Mouse (Mus musculus): Measurements from ENCODE around the gene Gm6096. TPM values are rescaled to one million over a fixed set of nuclear protein-coding genes. Genes with fewer than 3 reads are reported as not detected.

The Gm6096 gene
- polyA plus RNA-seq, 1 experiment, result not detected

DNA sequence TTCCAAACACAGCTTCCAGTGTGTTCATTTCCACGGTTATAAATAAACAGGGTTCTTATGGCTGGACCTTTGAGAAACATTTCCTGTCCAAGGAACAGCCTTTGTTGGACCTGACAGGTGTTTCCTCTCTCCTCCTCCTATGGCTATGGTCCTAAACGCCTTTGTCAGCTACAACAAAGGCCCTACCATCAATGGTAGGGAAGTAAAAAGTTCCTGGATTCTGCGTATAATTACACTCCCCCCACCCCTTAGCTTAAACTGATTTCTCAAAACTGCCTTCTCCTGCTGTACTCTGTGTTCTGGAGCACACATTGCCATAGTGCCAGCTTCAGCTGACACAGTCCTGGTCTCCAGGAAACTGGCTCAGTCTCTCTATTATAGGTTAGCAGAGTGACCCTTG lies 4.3 kb downstream of the Gm6096 start:
- no peaks in the 10 kb centered on the region for H3K27me3 ChIP-seq (ENCODE audit: control insufficient read depth, insufficient read depth, low read length)
- H3K27ac ChIP-seq (ENCODE audit: insufficient read depth, low read length), result no peak overlapping the region
- DNase-seq (ENCODE audit: low read depth in 1 of 2, low spot score in 2 of 2), result no peak
- TF ChIP-seq CTCF (IDR thresholded peaks at IDR 0.05; ENCODE audit: extremely low read depth, insufficient read depth, insufficient read length, insufficient replicate concordance) (no peak), POLR2A (IDR thresholded peaks at IDR 0.05; ENCODE audit: low read depth, low read length) (no peak)
- no peak overlapping the region for H3K4me3 ChIP-seq (ENCODE audit: extremely low read depth, insufficient read depth, insufficient read length)
- 35% methylated on average over 3 of the region's 3 CpGs for WGBS
- no peaks in the 10 kb centered on the region for H3K4me1 ChIP-seq (ENCODE audit: control insufficient read depth, insufficient read depth, insufficient read length)
- H3K36me3 ChIP-seq (ENCODE audit: control insufficient read depth, insufficient read depth, low read length), result peaks cover 26% of the 10 kb centered on the region

DNA sequence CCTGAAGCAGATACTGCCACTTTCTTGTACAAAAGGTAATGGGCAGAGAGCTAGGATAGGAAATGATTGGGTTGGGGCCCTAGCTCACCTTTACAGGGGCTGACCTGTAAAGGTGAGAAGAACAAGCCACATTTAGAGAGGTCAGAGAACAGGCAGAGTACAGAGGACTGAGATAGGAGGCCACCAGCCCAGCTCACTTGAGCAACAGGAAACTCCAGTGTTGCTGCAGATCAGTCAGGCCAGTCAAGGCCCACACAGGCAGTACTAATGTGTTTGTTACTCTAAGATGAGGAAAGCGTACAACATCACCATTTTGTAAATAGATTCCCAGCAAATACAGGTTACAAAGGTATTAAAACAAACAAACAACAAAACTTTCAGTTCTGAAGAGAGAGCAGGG lies 5.1 kb downstream of the Gm6096 start:
- H3K4me3 ChIP-seq (ENCODE audit: extremely low read depth, insufficient read depth, insufficient read length), result no peak overlapping the region
- DNase-seq (ENCODE audit: low read depth in 1 of 2, low spot score in 2 of 2), result no peak
- 90% methylated on average over 1 of the region's 1 CpGs for WGBS
- H3K36me3 ChIP-seq (ENCODE audit: control insufficient read depth, insufficient read depth, low read length), result peaks cover 26% of the 10 kb centered on the region
- H3K4me1 ChIP-seq (ENCODE audit: control insufficient read depth, insufficient read depth, insufficient read length), result no peaks in the 10 kb centered on the region
- H3K27me3 ChIP-seq (ENCODE audit: control insufficient read depth, insufficient read depth, low read length), result no peaks in the 10 kb centered on the region
- no peak overlapping the region for H3K27ac ChIP-seq (ENCODE audit: insufficient read depth, low read length)
- TF ChIP-seq CTCF (IDR thresholded peaks at IDR 0.05; ENCODE audit: extremely low read depth, insufficient read depth, insufficient read length, insufficient replicate concordance), result no peak
- TF ChIP-seq POLR2A (IDR thresholded peaks at IDR 0.05; ENCODE audit: low read depth, low read length), result no peak

DNA sequence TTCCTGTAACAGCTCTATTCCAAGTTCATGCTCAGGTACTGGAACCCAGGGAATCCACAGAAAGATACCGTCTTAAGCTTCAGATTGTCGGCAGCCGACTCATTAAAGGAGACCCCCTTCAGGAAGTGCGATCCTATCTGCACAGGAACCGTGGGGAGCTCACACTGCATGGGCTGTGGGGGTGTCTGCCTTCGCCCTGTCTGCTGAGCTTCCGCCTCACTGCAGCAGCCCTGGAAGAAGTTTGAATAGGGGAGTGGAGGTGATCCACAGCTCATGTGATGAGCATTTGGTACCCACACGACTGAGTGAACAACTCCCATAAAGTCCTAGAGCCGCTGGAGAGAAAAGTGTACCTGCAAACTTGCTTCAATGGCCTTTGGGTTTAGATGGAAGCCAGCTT lies 6.4 kb downstream of the Gm6096 start:
- WGBS, result 92% methylated on average over 9 of the region's 9 CpGs
- Histone ChIP-seq H3K4me3 (ENCODE audit: extremely low read depth, insufficient read depth, insufficient read length) (no peak overlapping the region), H3K36me3 (ENCODE audit: control insufficient read depth, insufficient read depth, low read length) (peaks cover 27% of the 10 kb centered on the region), H3K4me1 (ENCODE audit: control insufficient read depth, insufficient read depth, insufficient read length) (no peaks in the 10 kb centered on the region), H3K27ac (ENCODE audit: insufficient read depth, low read length) (no peak overlapping the region), H3K27me3 (ENCODE audit: control insufficient read depth, insufficient read depth, low read length) (no peaks in the 10 kb centered on the region)
- no peak for DNase-seq (ENCODE audit: low read depth in 1 of 2, low spot score in 2 of 2)
- TF ChIP-seq CTCF (IDR thresholded peaks at IDR 0.05; ENCODE audit: extremely low read depth, insufficient read depth, insufficient read length, insufficient replicate concordance), result no peak
- TF ChIP-seq POLR2A (IDR thresholded peaks at IDR 0.05; ENCODE audit: low read depth, low read length), result no peak

DNA sequence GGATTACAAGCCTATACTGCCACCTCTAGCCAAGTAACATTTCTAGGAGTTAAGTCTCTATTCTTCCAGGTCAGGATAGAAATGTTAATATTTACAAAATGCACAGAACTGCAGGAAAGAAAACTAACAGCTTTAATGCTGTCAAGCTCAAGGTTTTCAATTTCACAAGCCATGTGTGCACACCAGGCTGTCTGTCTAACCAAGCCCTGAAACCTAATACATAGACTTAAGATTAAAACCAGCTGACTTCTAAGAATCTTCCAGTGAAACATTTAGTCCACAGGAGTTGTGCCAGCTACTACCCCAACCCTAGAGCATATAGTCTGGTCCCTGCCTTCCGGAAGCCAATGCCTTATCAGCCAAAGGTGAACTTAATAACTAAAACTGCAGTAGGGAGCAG lies 7.6 kb downstream of the Gm6096 start:
- H3K27me3 ChIP-seq (ENCODE audit: control insufficient read depth, insufficient read depth, low read length), result no peaks in the 10 kb centered on the region
- TF ChIP-seq CTCF (IDR thresholded peaks at IDR 0.05; ENCODE audit: extremely low read depth, insufficient read depth, insufficient read length, insufficient replicate concordance) (no peak), POLR2A (IDR thresholded peaks at IDR 0.05; ENCODE audit: low read depth, low read length) (no peak)
- no peak for DNase-seq (ENCODE audit: low read depth in 1 of 2, low spot score in 2 of 2)
- peaks cover 30% of the 10 kb centered on the region for H3K36me3 ChIP-seq (ENCODE audit: control insufficient read depth, insufficient read depth, low read length)
- H3K27ac ChIP-seq (ENCODE audit: insufficient read depth, low read length), result no peak overlapping the region
- 98% methylated on average over 1 of the region's 1 CpGs for WGBS
- no peak overlapping the region for H3K4me3 ChIP-seq (ENCODE audit: extremely low read depth, insufficient read depth, insufficient read length)
- H3K4me1 ChIP-seq (ENCODE audit: control insufficient read depth, insufficient read depth, insufficient read length), result no peaks in the 10 kb centered on the region

DNA sequence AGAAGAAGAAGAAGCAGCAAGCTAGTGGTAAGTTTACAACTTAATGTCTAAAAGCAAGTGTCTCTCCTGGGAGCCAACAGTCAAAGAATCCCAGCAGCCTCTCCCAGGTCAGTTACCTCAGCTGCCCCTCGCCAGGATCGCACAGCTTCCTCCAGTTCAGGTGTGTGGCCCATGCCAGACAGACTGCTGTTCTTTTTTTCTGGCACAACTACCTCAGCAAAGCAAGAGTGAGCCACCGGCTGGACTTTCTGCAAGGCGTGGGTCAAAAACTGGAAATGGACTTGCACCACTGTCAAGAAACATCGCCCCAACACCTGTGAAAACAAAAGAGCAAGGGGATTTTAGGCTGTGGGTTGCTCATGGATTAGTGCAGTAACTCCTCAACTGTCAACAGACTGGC lies 12.6 kb downstream of the Gm6096 start:
- Histone ChIP-seq H3K27me3 (ENCODE audit: control insufficient read depth, insufficient read depth, low read length) (no peaks in the 10 kb centered on the region), H3K27ac (ENCODE audit: insufficient read depth, low read length) (no peak overlapping the region), H3K4me1 (ENCODE audit: control insufficient read depth, insufficient read depth, insufficient read length) (0 out of 2 replicates have a peak, but pooled peaks cover 2% of the 10 kb centered on the region), H3K36me3 (ENCODE audit: control insufficient read depth, insufficient read depth, low read length) (peaks cover 11% of the 10 kb centered on the region), H3K4me3 (ENCODE audit: extremely low read depth, insufficient read depth, insufficient read length) (no peak overlapping the region)
- no peak for DNase-seq (ENCODE audit: low read depth in 1 of 2, low spot score in 2 of 2)
- TF ChIP-seq CTCF (IDR thresholded peaks at IDR 0.05; ENCODE audit: extremely low read depth, insufficient read depth, insufficient read length, insufficient replicate concordance) (no peak), POLR2A (IDR thresholded peaks at IDR 0.05; ENCODE audit: low read depth, low read length) (no peak)
- 95% methylated on average over 5 of the region's 5 CpGs for WGBS

DNA sequence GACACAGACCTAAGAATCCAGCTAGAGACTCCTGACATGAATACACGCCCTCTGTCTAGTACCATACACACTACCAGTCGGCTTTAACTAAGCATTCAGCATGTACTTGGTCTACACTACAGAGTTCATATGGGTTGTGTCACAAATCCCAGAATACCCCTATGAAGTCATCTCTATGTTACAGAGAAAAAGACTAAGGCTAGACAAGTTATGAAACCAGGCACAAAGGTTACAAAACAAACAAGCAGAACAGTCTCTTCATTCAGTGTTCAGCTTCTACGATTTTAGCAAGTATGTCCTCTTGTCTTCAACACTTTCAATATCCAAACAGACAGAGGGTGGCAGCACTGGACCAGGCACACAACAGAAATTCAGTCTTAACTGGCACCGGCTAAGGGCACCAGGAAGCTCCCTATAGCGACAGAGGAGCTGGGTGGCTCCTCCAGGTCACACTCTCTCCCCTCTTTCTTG lies 15.1 kb downstream of the Gm6096 start:
- DNase-seq (ENCODE audit: low read depth in 1 of 2, low spot score in 2 of 2), result peak; percentile 26 to 51
- H3K27me3 ChIP-seq (ENCODE audit: control insufficient read depth, insufficient read depth, low read length), result no peaks in the 10 kb centered on the region
- no peak overlapping the region for H3K27ac ChIP-seq (ENCODE audit: insufficient read depth, low read length)
- TF ChIP-seq POLR2A (IDR thresholded peaks at IDR 0.05; ENCODE audit: low read depth, low read length) (no peak), CTCF (IDR thresholded peaks at IDR 0.05; ENCODE audit: extremely low read depth, insufficient read depth, insufficient read length, insufficient replicate concordance) (peak; percentile 30; the same call in 1 of the 2 replicates)
- WGBS, result 40% methylated on average over 5 of the region's 5 CpGs
- H3K4me1 ChIP-seq (ENCODE audit: control insufficient read depth, insufficient read depth, insufficient read length), result 0 out of 2 replicates have a peak, but pooled peaks cover 2% of the 10 kb centered on the region
- H3K36me3 ChIP-seq (ENCODE audit: control insufficient read depth, insufficient read depth, low read length), result peaks cover 7% of the 10 kb centered on the region
- H3K4me3 ChIP-seq (ENCODE audit: extremely low read depth, insufficient read depth, insufficient read length), result no peak overlapping the region

DNA sequence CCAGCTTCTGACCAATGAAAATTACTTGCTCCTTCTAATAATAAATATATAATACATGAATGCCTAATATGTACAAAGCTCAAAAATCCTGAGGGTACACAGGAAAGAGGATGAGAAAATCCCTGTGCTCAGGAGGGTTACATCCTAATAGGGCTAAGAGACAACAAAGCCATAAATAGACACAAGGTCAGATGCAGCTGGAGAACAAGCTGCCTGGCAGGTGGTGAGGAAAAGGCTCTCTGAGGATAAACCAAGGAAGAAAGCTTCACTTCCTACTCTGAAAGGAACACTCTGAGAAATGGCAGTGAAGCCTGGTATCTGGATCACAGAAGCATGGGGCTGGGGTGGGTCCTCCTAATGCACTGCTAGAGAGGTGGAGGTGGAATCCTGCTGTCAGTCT lies 15.6 kb downstream of the Gm6096 start:
- TF ChIP-seq CTCF (IDR thresholded peaks at IDR 0.05; ENCODE audit: extremely low read depth, insufficient read depth, insufficient read length, insufficient replicate concordance), result no peak
- TF ChIP-seq POLR2A (IDR thresholded peaks at IDR 0.05; ENCODE audit: low read depth, low read length), result no peak
- no peak for DNase-seq (ENCODE audit: low read depth in 1 of 2, low spot score in 2 of 2)
- H3K27ac ChIP-seq (ENCODE audit: insufficient read depth, low read length), result no peak overlapping the region

More for the DNA sequence above, 15.6 kb downstream of the Gm6096 start:
- 0 out of 2 replicates have a peak, but pooled peaks cover 2% of the 10 kb centered on the region for H3K4me1 ChIP-seq (ENCODE audit: control insufficient read depth, insufficient read depth, insufficient read length)
- peaks cover 7% of the 10 kb centered on the region for H3K36me3 ChIP-seq (ENCODE audit: control insufficient read depth, insufficient read depth, low read length)
- H3K4me3 ChIP-seq (ENCODE audit: extremely low read depth, insufficient read depth, insufficient read length), result no peak overlapping the region
- no peaks in the 10 kb centered on the region for H3K27me3 ChIP-seq (ENCODE audit: control insufficient read depth, insufficient read depth, low read length)
